Mouse (Mus musculus) gastrocnemius, adult 18-20 months (tissue): ENCODE measurements around the gene Serpinb9b. TPM values are rescaled to one million over a fixed set of nuclear protein-coding genes. Genes with fewer than 3 reads are reported as not detected.

Source experiments
- DNase-seq: peaks from one replicate; pipeline ENCODE4 v3.0.0; 2021; ENCODE audit warnings: low spot score
- total RNA-seq, 2 experiments: library from RNA; stranded (reverse); gene quantifications; 2 replicates each; pipeline ENCODE4 v1.2.3; 2021

Gene Serpinb9b
- total RNA-seq, 2 experiments from 2014 or later, result not detected

- DNase-seq, result no peak
These were observed 16.3 kb downstream of the Serpinb9b start for GRCm38 (mm10) chr13:33043542-33043941.

GRCm38 (mm10) chr13:33047234-33047633, 20.0 kb downstream of the Serpinb9b start:
- no peak for DNase-seq

- no peak for DNase-seq
These were observed 21.0 kb downstream of the Serpinb9b start for GRCm38 (mm10) chr13:33048187-33048586.

DNA sequence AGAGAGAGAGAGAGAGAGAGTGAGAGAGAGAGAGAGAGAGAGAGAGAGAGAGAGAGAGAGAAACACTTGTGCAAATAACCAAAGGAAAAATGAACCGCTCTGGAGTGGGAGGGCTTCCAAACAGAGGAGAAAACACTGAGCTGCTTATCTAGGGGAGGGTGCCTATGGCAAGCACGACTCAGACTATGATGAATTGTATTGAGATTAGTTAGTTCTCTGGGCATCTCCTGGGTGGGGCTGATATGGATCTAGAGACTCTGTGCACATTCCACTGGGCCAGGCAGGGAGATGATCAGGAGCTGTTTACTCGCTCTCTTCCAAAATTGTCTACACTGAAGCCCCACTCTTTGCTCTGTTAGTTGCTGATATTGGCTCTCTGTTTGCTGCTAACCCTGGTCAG, 24.5 kb downstream of the Serpinb9b start:
- no peak for DNase-seq

DNA sequence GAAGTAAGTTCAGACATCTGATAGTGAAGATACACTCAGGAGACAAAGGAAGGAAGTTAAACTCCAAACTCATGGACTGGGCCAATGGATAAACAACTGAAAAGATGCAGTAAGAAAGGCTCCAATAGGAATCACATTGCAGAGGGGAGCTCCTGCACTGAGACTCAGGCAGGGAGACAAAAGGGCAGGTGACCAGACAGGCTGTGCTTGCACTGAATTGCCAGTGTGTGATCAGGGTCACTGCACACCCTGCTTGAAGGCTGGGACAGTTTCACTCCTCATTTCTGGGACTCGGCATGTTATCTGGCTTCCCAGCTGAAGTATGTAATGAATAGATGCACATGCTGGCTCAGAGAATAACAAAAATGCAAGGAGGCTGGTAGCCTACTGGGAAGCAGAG, 35.8 kb downstream of the Serpinb9b start:
- DNase-seq, result no peak

DNA sequence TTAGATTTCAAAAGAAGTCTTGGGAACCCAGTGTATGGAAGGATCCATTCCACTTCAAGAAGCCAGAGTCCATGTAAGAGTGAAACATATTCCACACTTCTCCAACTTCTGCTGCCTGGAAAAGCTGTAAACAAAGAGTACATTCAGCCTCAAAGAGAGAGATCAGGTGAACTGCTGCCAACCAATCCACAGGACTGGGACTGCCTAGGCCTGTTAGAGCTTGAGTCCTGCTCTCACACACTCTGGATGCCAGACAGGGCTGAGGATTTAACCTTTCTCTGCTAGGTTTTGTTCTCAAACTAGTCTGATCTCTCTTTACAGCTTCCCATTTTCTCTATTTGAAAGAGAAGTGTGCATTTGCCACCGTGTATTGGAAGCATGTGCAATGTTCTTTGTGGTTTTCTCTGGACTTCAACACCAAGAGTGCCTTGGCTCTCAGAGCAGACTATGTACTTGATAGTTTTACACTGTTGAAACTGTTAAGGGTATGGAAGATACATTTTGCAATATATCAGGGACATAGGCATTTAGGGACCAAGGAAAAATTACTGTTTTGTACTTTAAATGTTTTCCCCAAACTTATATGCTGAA, 40.3 kb downstream of the Serpinb9b start:
- DNase-seq, result no peak

DNA sequence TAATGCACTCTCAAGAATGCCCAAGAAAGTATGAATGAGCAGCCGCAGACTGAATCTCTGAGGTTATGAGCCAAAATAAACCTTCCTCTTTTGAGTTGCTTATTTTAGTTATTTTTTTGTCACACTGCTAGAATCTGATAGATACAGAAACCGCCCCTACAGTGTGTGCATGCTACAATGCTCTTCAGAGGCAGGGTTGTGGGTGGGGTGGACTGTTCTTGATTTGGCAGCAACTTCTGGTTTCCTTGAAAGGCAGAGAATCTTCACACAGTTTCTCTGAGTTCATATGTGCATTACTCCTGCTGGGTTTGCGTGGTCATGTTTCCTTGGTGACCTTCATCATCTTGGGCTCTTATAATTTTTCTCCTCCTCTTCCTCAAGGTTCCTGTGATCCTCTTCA, 40.9 kb downstream of the Serpinb9b start:
- DNase-seq, result no peak

- DNase-seq, result no peak
These were observed 44.6 kb downstream of the Serpinb9b start for GRCm38 (mm10) chr13:33071776-33072175.

DNA sequence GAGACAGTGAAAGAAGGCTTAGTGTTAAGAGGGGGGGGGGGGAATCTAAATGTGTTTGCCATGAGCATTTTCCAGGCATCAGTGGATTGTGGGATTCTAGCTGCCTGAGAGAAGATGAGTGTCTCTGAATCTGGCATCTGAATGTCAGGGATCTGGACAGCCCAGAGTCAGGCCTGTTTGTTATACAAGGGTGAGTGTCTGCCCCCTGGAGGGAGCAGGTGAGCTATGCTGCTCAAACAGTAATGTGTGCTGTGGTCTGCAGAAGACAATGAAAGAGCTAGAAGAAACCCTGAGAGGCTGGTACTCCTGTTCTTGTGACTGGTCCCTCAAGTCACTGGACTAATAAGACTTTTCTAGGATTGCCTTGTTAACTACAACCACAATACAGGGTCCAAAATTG, 46.8 kb downstream of the Serpinb9b start:
- DNase-seq, result peak; percentile 28

GRCm38 (mm10) chr13:33076247-33076646, 49.0 kb downstream of the Serpinb9b start:
- no peak for DNase-seq

DNA sequence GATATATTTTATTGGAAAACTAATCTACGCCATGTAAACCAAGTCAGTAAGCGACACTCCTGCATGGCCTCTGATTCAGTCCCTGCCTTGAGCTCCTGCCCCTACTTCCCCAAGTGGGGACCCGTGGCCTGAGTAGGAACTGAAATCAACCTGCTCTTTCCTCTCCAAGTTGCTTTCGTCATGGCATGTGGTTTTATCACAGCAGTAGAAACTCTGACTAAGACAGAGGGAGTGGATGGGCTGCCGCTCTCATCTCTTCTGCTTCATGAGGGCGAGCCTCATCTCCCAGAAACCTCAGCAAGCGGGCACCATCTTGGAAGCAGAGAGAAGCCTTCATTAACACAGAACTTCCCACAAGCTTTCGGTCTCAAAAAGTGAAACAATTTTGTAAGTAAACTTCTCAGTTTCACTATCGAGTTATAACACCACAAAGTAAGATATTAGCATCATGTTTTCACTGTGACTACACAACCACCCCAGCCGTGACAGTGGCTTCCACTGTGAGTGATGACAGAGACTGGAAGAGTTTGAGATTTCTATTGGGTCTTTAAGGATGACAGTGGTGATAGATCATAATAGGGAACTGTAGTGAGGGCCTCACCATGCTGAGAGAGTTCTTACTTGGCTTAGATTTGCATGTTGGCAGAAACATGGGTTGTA, 49.9 kb downstream of the Serpinb9b start:
- DNase-seq, result no peak

DNA sequence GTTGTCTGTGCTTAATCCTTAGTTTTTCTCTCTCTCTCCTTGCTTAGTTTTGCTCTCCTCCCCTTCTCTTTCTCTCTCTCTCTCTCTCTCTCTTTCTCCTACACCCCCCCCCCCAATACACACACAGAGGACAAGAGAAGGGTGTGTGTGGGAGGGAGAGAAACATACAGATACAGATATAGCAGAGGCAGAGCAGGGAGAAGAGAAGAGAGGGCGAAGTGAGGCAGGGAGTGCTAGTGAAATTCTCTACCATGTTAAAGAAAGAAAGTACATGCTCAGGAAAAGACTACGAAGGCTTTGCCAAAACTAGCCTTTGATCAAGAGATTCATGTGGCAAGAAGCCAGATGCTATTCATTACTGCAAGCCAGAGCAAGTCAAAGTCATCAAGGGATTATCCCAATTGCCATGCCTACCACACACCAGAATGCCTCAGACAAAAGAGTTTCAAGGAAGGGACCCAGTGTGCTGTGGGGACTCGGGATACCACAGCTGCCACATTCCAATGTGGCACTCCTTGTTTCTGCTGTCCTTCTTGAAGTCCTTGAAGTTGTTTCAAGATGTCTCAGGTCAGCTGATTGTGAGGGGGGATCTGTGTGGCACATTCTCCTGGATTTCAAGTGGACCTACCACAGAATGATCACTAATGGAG, 51.0 kb downstream of the Serpinb9b start, which contains the start of gene Serpinb1b:
TSS of gene Serpinb1b (plus strand) at position 520 of the 650 bp plus-strand sequence.
- no peak for DNase-seq

- peak; percentile 11 for DNase-seq
These were observed 52.2 kb downstream of the Serpinb9b start for GRCm38 (mm10) chr13:33079391-33079790.

DNA sequence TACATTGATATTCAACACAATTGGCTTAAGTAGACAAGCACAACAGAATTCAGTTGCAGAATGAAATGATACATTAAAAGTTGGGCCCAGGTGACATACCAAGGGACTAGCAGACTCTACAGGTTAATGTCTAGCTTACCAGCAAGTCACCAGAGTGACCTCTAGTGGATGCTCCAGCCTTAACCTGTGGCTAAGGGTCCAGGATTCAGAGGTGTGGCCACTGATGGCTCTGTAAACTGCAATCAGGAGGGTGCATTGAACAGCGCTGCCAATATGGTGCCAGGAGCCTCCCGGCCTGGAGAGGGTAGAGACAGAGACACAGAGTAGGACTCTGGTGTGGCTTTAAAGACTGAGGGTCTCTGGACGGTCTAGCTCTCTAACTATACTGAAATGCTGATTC, 53.1 kb downstream of the Serpinb9b start:
- DNase-seq, result peak; percentile 8

DNA sequence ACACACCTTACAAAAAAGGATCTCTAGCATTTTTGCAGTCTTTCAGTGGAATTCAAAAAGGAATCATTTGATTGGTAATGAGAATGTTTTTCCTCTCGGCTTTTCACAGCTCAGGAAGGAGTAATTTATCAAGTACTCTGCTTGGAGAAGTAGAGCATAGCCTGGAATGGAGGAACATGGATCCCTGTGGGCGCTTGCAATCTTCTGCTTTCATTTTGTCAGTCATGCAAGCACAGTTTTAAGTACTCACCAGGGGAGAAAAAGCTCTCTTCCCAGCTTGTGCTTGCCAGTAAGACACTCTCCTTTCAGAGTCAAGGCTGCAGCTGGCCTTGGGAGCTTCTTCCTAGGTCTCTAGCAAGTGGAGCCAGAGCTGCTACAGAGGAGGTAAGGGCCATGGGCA, 56.6 kb downstream of the Serpinb9b start:
- no peak for DNase-seq

GRCm38 (mm10) chr13:33084975-33085694, 57.9 kb downstream of the Serpinb9b start:
- no peak for DNase-seq

DNA sequence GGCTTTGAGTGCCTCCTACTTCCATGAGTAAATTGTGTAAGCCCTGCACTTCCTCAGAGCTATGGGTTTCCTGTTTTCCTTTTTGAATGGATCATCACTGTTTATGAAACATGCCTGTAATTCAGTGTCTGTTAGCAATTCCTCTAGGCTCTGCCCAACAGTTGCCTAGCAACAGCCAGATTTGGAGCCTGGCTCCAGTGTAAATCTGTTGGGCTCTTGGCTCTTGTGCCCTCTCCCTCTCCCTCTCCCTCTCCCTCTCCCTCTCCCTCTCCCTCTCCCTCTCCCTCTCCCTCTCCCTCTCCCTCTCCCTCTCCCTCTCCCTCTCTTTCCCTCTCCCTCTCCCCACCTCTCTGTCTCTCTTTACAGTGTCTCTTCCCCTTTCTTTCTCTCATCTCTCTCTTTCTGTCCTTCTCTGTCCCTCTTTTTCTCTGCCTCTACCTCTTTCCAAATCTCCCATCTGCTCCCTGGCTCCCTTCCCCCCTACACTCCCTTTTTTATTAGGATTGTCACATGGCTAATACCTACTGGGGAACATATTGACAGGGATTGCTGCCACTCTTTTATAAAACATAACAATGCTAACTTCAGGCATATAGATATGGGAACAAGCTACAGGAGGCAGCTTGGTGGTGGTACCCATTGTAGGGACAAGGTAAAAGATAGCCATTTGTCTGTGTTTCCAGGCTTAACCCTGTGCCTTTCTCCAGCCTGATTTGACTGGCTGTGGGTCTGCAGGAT, 58.6 kb downstream of the Serpinb9b start:
- DNase-seq, result no peak

GRCm38 (mm10) chr13:33089566-33089965, 62.4 kb downstream of the Serpinb9b start:
- DNase-seq, result no peak

- no peak for DNase-seq
These were observed 63.3 kb downstream of the Serpinb9b start for GRCm38 (mm10) chr13:33090546-33090945.

DNA sequence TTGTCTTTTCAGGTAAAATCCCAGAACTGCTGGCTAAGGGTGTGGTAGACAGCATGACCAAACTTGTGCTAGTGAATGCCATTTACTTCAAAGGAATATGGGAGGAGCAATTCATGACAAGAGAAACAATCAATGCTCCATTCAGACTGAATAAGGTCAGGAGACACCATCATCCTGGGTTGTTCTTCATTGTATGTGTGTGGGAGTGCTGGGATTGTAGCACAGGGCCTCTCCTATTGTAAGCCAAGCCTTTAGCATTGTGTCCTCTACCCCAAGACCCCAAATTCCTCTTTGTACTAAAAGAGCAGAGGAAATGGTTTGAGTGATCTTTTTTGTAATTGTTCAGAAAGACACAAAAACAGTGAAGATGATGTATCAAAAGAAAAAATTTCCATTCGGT, 64.1 kb downstream of the Serpinb9b start:
- DNase-seq, result no peak
